13 mouse cellular contexts compared by ENCODE assay signal in the genomic region with DNA sequence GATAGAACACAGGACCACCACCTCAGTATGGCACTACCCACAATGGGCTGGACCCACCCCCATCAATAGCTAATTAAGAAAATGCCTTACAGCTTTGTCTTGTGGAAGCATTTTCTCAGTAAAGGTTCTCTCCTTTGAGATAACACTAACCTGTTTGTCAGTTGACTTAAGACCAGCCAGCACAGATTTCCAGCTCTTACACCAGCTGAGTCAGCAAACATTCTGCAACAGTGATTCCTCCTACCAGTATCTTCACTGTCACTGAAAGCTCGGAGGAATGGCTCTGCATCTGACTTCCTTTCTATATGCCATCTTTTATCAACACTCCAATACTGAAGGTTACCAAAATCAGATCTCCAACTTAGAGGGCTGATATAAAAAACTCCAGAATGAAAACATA. TPM values are rescaled to one million over a fixed set of nuclear protein-coding genes. Genes with fewer than 3 reads are reported as not detected.
DNase-seq lines count a peak whose midpoint lies in the region.
"Had no signal": no experiment of that assay in that cellular context is flagged by ENCODE, and none has a peak within 500 bp of the region (broad histone marks: within the 10 kb centered on the region; RNA-seq: fewer than 3 reads in every experiment).

No protein-coding gene starts in this region.

- peak; percentile 30 to 36 for DNase-seq in cerebellum, adult 18-20 months
- no peak for DNase-seq in cerebellum, adult 8-10 months
- peak; percentile 41 for DNase-seq in thymus, postnatal 14 days
- DNase-seq in thymus, postnatal 0 days (ENCODE audit: low spot score), result no peak
- DNase-seq in cerebellum, adult 9-11 months, result peak; percentile 45
- no peak for DNase-seq in urinary bladder, postnatal 36 days (ENCODE audit: low spot score in 2 of 2)
- DNase-seq in spleen, adult 18-20 months, result no peak
- DNase-seq in layer of hippocampus, adult 9-10 months (ENCODE audit: low spot score), result no peak
- DNase-seq: adrenal gland, postnatal 10 days; embryo, embryonic 11 days; gastrocnemius, postnatal 36 days; heart, adult 11 months; heart, postnatal 36 days had no signal

RNA-seq across cellular contexts. Expression of gene Ngly1, which starts 53.6 kb away (rescaled TPM):
- 63.6 and 67.6 TPM in 2 replicates for polyA plus RNA-seq in thymus, postnatal 0 days (2015; fragmentation: Nextera tagmentation; extraction: Ambion mirVana)

RNA-seq across cellular contexts. Expression of gene Oxsm, which starts 54.1 kb away (rescaled TPM):
- polyA plus RNA-seq in thymus, postnatal 0 days (2015; fragmentation: Nextera tagmentation; extraction: Ambion mirVana), result 2.2 and 3.0 TPM in 2 replicates

Comparison
In these comparisons a context has a peak if more than half of its experiments do, and no peak if none do; other contexts are left out.
1. DNase-seq: peak in cerebellum, adult 18-20 months (2 of 2), thymus, postnatal 14 days (single experiment) and cerebellum, adult 9-11 months (single experiment); none in cerebellum, adult 8-10 months (single experiment), thymus, postnatal 0 days (single experiment), urinary bladder, postnatal 36 days (0 of 2), spleen, adult 18-20 months (0 of 2) and layer of hippocampus, adult 9-10 months (single experiment).